Mouse (Mus musculus): ENCODE measurements around the gene Gulp1. TPM values are rescaled to one million over a fixed set of nuclear protein-coding genes. Genes with fewer than 3 reads are reported as not detected.

Gene Gulp1
- polyA plus RNA-seq, 1 experiment from 2014 or later, result 29.5 TPM

GRCm38 (mm10) chr1:44580390-44580789 lies 29.1 kb downstream of the Gulp1 start:
- WGBS, result 74% methylated on average over 3 of the region's 3 CpGs
- H3K9ac ChIP-seq (ENCODE audit: low read length), result no peak overlapping the region

GRCm38 (mm10) chr1:44584886-44585385 lies 33.6 kb downstream of the Gulp1 start:
- H3K36me3 ChIP-seq (ENCODE audit: control insufficient read depth, insufficient read depth, low read length), result no peaks in the 10 kb centered on the region
- no peak overlapping the region for H3K27ac ChIP-seq (ENCODE audit: low read depth, low read length)
- no peaks in the 10 kb centered on the region for H3K27me3 ChIP-seq (ENCODE audit: control insufficient read depth, insufficient read depth, low read length)
- no peak overlapping the region for H3K4me3 ChIP-seq (ENCODE audit: low read depth, low read length)
- no peak overlapping the region for H3K9ac ChIP-seq (ENCODE audit: low read length)
- no peaks in the 10 kb centered on the region for H3K9me3 ChIP-seq (ENCODE audit: control insufficient read depth, low read length)
- DNase-seq (ENCODE audit: low spot score, missing footprints) (peak; percentile 85), ATAC-seq (ENCODE audit: low FRiP score) (peak; percentile 82)
- H3K4me1 ChIP-seq (ENCODE audit: control insufficient read depth, insufficient read depth, low read length), result no peaks in the 10 kb centered on the region
- H3K4me2 ChIP-seq, result no peak overlapping the region
- 36% methylated on average over 3 of the region's 3 CpGs for WGBS

More at GRCm38 (mm10) chr1:44580390-44580789, 29.1 kb downstream of the Gulp1 start:
- Histone ChIP-seq H3K9me3 (ENCODE audit: control insufficient read depth, low read length) (no peaks in the 10 kb centered on the region), H3K4me3 (ENCODE audit: low read depth, low read length) (no peak overlapping the region), H3K36me3 (ENCODE audit: control insufficient read depth, insufficient read depth, low read length) (no peaks in the 10 kb centered on the region), H3K27ac (ENCODE audit: low read depth, low read length) (no peak overlapping the region), H3K4me1 (ENCODE audit: control insufficient read depth, insufficient read depth, low read length) (no peaks in the 10 kb centered on the region), H3K4me2 (no peak overlapping the region), H3K27me3 (ENCODE audit: control insufficient read depth, insufficient read depth, low read length) (no peaks in the 10 kb centered on the region)
- ATAC-seq (ENCODE audit: low FRiP score), result no peak
- DNase-seq (ENCODE audit: low spot score, missing footprints), result peak; percentile 61

GRCm38 (mm10) chr1:44591742-44592141 lies 40.4 kb downstream of the Gulp1 start:
- 9% methylated on average over 3 of the region's 3 CpGs for WGBS
- H3K36me3 ChIP-seq (ENCODE audit: control insufficient read depth, insufficient read depth, low read length), result no peaks in the 10 kb centered on the region
- DNase-seq (ENCODE audit: low spot score, missing footprints) (peak; percentile 89), ATAC-seq (ENCODE audit: low FRiP score) (peak; percentile 91)
- H3K9ac ChIP-seq (ENCODE audit: low read length), result no peak overlapping the region
- H3K9me3 ChIP-seq (ENCODE audit: control insufficient read depth, low read length), result no peaks in the 10 kb centered on the region
- H3K4me3 ChIP-seq (ENCODE audit: low read depth, low read length), result no peak overlapping the region
- no peak overlapping the region for H3K27ac ChIP-seq (ENCODE audit: low read depth, low read length)
- H3K4me1 ChIP-seq (ENCODE audit: control insufficient read depth, insufficient read depth, low read length), result peaks cover 5% of the 10 kb centered on the region; the same call in 1 of the 2 replicates
- no peak overlapping the region for H3K4me2 ChIP-seq
- H3K27me3 ChIP-seq (ENCODE audit: control insufficient read depth, insufficient read depth, low read length), result no peaks in the 10 kb centered on the region

- 85% methylated on average over 1 of the region's 1 CpGs for WGBS
- Histone ChIP-seq H3K27ac (ENCODE audit: low read depth, low read length) (no peak overlapping the region), H3K36me3 (ENCODE audit: control insufficient read depth, insufficient read depth, low read length) (no peaks in the 10 kb centered on the region), H3K4me2 (no peak overlapping the region), H3K4me3 (ENCODE audit: low read depth, low read length) (no peak overlapping the region), H3K9ac (ENCODE audit: low read length) (no peak overlapping the region), H3K27me3 (ENCODE audit: control insufficient read depth, insufficient read depth, low read length) (no peaks in the 10 kb centered on the region), H3K4me1 (ENCODE audit: control insufficient read depth, insufficient read depth, low read length) (peaks cover 5% of the 10 kb centered on the region; the same call in 1 of the 2 replicates), H3K9me3 (ENCODE audit: control insufficient read depth, low read length) (no peaks in the 10 kb centered on the region)
- ATAC-seq (ENCODE audit: low FRiP score), result no peak
- peak; percentile 80 for DNase-seq (ENCODE audit: low spot score, missing footprints)
These were observed 41.8 kb downstream of the Gulp1 start for GRCm38 (mm10) chr1:44593109-44593508.

- Histone ChIP-seq H3K9ac (ENCODE audit: low read length) (no peak overlapping the region), H3K27ac (ENCODE audit: low read depth, low read length) (no peak overlapping the region), H3K4me1 (ENCODE audit: control insufficient read depth, insufficient read depth, low read length) (no peaks in the 10 kb centered on the region), H3K4me2 (no peak overlapping the region), H3K27me3 (ENCODE audit: control insufficient read depth, insufficient read depth, low read length) (no peaks in the 10 kb centered on the region), H3K4me3 (ENCODE audit: low read depth, low read length) (no peak overlapping the region), H3K36me3 (ENCODE audit: control insufficient read depth, insufficient read depth, low read length) (no peaks in the 10 kb centered on the region), H3K9me3 (ENCODE audit: control insufficient read depth, low read length) (no peaks in the 10 kb centered on the region)
- DNase-seq (ENCODE audit: low spot score, missing footprints) (no peak), ATAC-seq (ENCODE audit: low FRiP score) (no peak)
- 82% methylated on average over 2 of the region's 2 CpGs for WGBS
These were observed 47.0 kb downstream of the Gulp1 start for GRCm38 (mm10) chr1:44598312-44598711.

- H3K36me3 ChIP-seq (ENCODE audit: control insufficient read depth, insufficient read depth, low read length), result no peaks in the 10 kb centered on the region
- DNase-seq (ENCODE audit: low spot score, missing footprints) (no peak), ATAC-seq (ENCODE audit: low FRiP score) (0 out of 2 replicates have a peak, but pooled peaks have one; percentile 48)
- H3K4me3 ChIP-seq (ENCODE audit: low read depth, low read length), result no peak overlapping the region
- no peaks in the 10 kb centered on the region for H3K4me1 ChIP-seq (ENCODE audit: control insufficient read depth, insufficient read depth, low read length)
- H3K9me3 ChIP-seq (ENCODE audit: control insufficient read depth, low read length), result no peaks in the 10 kb centered on the region
- no peaks in the 10 kb centered on the region for H3K27me3 ChIP-seq (ENCODE audit: control insufficient read depth, insufficient read depth, low read length)
- 37% methylated on average over 2 of the region's 2 CpGs for WGBS
- no peak overlapping the region for H3K27ac ChIP-seq (ENCODE audit: low read depth, low read length)
- H3K9ac ChIP-seq (ENCODE audit: low read length), result no peak overlapping the region
- no peak overlapping the region for H3K4me2 ChIP-seq
These were observed 62.2 kb downstream of the Gulp1 start for GRCm38 (mm10) chr1:44613294-44614041.

- DNase-seq (ENCODE audit: low spot score, missing footprints), result no peak
- WGBS, result 65% methylated on average over 2 of the region's 2 CpGs
- Histone ChIP-seq H3K27me3 (ENCODE audit: control insufficient read depth, insufficient read depth, low read length) (no peaks in the 10 kb centered on the region), H3K9me3 (ENCODE audit: control insufficient read depth, low read length) (no peaks in the 10 kb centered on the region), H3K27ac (ENCODE audit: low read depth, low read length) (no peak overlapping the region), H3K36me3 (ENCODE audit: control insufficient read depth, insufficient read depth, low read length) (no peaks in the 10 kb centered on the region), H3K4me2 (no peak overlapping the region), H3K9ac (ENCODE audit: low read length) (no peak overlapping the region), H3K4me3 (ENCODE audit: low read depth, low read length) (no peak overlapping the region), H3K4me1 (ENCODE audit: control insufficient read depth, insufficient read depth, low read length) (no peaks in the 10 kb centered on the region)
- no peak for ATAC-seq (ENCODE audit: low FRiP score)
These were observed 67.4 kb downstream of the Gulp1 start for GRCm38 (mm10) chr1:44618751-44619150.

- Histone ChIP-seq H3K27ac (ENCODE audit: low read depth, low read length) (no peak overlapping the region), H3K36me3 (ENCODE audit: control insufficient read depth, insufficient read depth, low read length) (no peaks in the 10 kb centered on the region), H3K9me3 (ENCODE audit: control insufficient read depth, low read length) (no peaks in the 10 kb centered on the region), H3K9ac (ENCODE audit: low read length) (no peak overlapping the region), H3K4me3 (ENCODE audit: low read depth, low read length) (no peak overlapping the region), H3K4me2 (no peak overlapping the region), H3K4me1 (ENCODE audit: control insufficient read depth, insufficient read depth, low read length) (no peaks in the 10 kb centered on the region), H3K27me3 (ENCODE audit: control insufficient read depth, insufficient read depth, low read length) (no peaks in the 10 kb centered on the region)
- 53% methylated on average over 4 of the region's 4 CpGs for WGBS
- DNase-seq (ENCODE audit: low spot score, missing footprints) (no peak), ATAC-seq (ENCODE audit: low FRiP score) (no peak)
These were observed 83.2 kb downstream of the Gulp1 start for GRCm38 (mm10) chr1:44634481-44634880.

GRCm38 (mm10) chr1:44645678-44646276 lies 94.5 kb downstream of the Gulp1 start:
- DNase-seq (ENCODE audit: low spot score, missing footprints) (no peak), ATAC-seq (ENCODE audit: low FRiP score) (no peak)
- Histone ChIP-seq H3K36me3 (ENCODE audit: control insufficient read depth, insufficient read depth, low read length) (no peaks in the 10 kb centered on the region), H3K27ac (ENCODE audit: low read depth, low read length) (no peak overlapping the region), H3K27me3 (ENCODE audit: control insufficient read depth, insufficient read depth, low read length) (no peaks in the 10 kb centered on the region), H3K4me1 (ENCODE audit: control insufficient read depth, insufficient read depth, low read length) (no peaks in the 10 kb centered on the region), H3K9me3 (ENCODE audit: control insufficient read depth, low read length) (no peaks in the 10 kb centered on the region), H3K4me2 (no peak overlapping the region), H3K9ac (ENCODE audit: low read length) (no peak overlapping the region), H3K4me3 (ENCODE audit: low read depth, low read length) (no peak overlapping the region)
- WGBS, result 92% methylated on average over 6 of the region's 6 CpGs
